Mouse (Mus musculus) layer of hippocampus, postnatal 14 days (tissue): ENCODE measurements around the gene Kmt2d. TPM values are rescaled to one million over a fixed set of nuclear protein-coding genes. Genes with fewer than 3 reads are reported as not detected.
A peak's percentile ranks its signal among the peaks of the same experiment; 100 is the strongest.

Experiments used
- DNase-seq, 2 experiments: peaks; one replicate each; pipeline ENCODE4 v3.0.0; 2021 to 2022; ENCODE audit warnings: low spot score in 2 of 2, mixed read lengths in 1 of 2
- total RNA-seq, 2 experiments: library from RNA; stranded (reverse); gene quantifications; 2 replicates each; pipeline ENCODE4 v1.2.3; 2021

Gene Kmt2d
- total RNA-seq, 2 experiments from 2014 or later, result 71.7 to 83.1 TPM

DNA sequence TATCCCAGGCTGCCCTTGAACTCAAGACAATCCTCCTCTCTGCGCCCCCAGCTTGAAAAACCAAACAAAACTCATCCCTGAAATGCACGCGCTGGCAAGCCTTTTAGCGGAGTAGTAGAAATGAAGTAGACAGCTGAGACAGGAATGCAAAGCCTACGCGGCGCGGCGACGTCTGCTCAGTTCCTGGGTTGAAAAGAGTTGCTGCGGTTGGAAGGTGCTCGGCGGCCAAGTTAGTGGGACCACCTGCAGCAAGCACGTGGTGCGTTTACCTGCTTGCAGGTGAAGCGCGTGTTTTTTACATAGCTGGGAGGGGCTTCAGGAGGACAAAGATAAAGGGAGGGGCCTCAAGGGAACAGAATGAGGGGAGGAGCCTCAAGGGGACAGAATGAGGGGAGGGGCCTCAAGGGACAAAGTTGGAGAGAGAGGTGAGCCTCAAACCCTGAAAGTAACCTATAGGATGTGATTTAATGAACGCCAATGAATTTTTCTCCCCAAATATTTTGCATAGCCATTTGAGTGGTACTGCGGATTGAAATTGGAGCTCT is 20.3 kb upstream of the Kmt2d start:
- no peak for DNase-seq

DNA sequence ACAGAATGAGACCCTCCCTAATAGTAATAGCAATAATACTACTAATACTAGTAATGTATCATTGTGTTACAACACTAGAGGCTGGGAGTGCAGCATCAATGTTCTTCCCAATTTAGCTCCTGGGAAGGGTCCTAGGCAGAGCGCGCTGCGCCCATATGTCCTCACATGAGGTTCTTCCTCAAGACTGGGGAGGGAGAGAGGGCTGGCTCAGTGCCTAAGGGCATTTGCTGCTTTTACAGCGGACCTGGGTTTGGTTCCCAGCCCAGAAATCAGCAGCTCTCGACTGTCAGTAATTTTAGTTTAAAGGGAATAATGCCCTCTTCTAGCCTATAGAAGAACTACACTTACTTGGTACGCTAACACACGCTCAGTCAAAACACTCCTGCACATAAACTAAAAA is 16.5 kb upstream of the Kmt2d start:
- DNase-seq, result no peak

DNA sequence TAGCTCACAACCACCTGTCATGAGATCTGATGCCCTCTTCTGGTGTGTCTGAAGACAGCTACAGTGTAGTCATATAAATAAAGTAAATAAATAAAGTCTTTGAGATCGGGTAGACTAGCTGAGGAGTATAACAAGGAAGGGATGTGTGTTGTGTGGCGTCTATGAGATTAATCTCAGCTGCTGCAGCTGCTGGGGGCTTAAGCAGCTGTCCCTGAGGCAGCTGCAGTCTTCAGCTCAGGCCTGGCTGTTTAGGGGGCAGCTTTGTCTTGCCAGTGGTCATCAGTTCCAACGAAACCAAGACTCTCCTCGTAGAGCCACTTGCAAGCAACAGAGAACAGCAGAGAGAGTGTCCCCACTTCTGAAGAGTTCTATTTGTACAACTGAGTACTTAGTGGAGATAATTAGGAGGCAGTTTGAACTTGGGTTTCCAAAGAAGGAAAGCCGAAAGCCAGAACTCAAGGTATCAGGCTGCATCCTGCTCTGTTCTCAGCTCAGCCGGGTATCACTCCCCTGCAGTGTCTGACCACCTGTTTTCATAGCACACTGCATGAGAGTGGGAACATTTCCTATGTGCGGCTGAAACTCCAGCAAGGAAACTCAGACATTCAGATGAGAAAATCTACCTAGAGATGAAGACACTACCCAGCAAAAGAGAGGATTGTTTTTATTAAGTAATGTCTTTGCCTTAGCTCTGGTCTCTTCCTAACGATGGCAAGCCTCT is 15.8 kb upstream of the Kmt2d start:
- DNase-seq, result no peak

DNA sequence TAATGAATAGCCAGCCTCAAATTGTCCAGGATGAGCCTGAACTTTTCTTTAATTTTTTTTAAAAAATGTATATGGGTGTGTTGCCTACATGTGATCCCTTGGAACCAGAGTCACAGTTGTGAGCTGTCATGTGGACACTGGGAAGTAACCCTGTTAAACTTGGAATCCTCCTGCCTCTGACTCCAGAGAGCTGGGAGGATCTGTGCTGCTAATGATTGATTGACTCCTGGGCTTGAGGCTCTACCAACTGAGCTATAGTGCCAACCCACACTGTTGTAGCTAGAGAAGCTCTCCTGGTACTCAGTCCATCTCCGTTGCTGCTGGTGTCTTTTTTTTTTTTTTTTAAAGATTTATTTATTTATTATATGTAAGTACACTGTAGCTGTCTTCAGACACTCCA is 13.1 kb upstream of the Kmt2d start:
- DNase-seq, result no peak

DNA sequence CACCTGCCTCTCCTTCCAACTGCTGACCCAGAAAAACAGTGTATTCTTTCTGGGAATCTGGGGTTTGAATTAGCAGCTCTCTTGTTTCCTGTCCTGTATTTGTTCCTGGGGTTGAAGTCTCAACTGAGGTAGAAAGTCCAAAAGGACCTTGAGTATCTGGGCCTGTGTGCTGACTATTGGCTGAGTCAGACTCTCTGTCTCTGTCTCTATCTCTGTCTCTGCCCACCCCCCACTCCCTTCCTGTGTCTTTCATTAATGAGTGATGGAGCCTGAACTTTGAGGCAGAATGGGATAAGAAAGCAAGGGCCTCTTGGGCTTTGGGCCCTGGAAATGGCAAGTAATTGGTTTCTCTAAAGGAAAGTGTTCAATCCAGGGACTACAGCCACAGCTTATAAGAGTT is 12.7 kb upstream of the Kmt2d start:
- DNase-seq, result no peak

DNA sequence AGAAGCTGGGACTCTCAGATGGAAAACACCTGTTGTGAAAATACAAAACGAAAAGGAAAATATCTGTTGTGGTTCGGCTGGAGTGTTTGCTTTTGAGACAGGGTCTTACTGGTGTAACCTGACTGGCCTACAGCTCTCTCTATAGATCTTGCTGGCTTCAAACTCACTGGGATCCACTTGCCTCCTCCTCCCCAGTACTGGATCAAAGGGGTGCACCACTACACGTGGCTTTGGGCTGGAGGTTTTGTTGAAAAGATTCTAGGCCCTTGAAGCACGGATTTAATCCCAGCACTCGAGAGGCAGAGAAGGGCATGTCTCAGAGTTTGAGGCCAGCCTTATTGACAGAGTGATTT is 10.6 kb upstream of the Kmt2d start:
- no peak for DNase-seq

DNA sequence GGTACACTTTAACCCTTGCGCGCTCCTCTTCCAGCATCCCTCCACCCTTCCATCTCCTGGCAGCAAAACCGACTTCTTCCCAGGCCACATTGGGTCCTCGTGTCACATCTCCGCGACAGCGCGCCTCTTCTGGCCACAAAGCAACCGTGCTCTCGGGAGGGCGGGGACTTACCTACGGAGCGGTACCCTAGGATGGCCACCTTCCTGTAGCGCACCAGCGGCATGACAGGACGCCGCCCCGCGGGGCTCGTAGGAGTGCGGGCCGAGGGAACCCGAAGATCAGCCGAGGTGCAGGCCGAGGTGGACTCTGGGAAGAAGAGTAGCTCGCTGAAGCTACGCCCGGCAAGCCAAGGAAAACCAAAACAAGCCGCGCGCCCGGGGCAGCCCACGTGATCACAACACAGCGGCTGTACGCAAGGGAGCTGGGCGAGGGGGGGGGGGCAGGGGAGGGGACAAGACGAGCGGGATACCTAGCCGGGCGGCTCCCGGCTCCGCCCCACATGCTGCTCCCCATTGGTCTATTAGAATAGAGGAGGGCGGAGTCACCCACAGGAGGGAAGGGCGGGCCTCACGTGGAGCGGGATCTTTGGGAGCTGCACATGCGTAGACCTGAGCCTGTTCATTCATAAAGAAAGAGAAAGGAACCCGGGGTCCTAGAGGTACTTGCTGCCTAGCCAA is 10.1 kb upstream of the Kmt2d start:
- peak; percentile 79 to 92 for DNase-seq

DNA sequence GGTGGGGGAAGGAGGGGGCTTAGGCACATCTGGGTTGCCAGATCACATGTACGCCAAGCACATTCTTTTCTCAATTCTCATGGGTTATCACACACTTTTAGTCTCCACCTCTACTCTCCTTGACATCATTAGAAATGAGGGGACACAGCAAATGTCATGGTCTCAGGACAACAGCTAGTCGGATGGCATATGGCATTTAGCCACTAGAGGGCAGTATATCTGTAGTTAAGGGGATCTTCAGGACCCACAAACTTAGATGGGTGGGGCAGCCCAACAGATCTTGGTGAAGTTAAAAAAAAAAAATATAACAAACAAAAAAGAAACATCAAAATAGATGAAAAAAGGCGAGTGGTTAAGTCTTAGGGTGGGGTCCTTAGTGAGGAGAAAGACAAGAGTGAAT is 6.3 kb upstream of the Kmt2d start:
- DNase-seq, result peak in 1 of 2 experiments; percentile 72

DNA sequence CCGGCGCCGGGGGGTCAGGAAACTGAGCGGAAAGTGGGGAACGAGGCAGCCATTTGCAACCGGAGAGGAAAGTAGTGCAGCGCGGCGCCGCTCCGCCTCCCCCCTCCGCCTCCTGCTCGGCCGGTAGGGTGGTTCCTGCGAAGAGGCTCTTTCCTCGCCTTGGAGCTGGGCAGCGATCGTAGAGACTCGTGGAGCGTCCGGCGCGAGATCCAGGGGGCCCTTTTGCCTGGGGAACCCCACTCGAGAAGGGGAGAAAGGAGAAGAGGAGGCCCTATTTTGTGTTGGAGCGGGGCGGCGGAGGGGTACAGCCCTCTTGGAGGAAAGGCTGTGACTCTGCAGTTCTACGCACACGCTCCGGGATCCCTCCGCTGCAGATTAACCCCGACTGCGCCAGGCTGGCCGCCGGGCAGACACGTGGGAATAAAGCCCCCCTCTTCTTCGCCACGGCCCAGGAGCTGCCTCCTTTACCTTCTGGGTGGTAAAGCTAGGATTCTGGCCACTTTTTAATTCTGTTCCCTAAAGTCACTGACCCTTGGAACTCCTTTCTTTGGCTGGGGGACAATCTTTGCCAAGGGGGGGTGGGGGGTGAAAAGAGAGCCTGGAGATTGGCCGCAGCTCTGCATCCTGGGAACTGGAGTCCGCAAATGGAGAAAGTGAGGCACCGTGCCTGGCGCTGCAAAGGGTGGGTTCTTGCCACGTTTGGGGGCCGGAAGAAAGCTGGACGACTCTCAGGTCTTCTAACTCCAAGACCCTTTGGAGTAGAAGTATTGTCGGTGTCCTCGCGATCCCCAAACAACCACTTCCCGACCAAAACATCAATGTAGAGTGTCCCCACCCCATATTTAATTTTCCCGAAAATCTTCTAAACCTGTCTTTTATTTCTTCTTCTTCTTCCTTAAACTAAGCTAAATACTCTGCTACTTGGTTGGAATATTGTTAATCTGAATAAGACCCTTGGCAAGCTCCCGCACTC is 1.2 kb upstream of the Kmt2d start:
- peak; percentile 95 to 98 for DNase-seq

DNA sequence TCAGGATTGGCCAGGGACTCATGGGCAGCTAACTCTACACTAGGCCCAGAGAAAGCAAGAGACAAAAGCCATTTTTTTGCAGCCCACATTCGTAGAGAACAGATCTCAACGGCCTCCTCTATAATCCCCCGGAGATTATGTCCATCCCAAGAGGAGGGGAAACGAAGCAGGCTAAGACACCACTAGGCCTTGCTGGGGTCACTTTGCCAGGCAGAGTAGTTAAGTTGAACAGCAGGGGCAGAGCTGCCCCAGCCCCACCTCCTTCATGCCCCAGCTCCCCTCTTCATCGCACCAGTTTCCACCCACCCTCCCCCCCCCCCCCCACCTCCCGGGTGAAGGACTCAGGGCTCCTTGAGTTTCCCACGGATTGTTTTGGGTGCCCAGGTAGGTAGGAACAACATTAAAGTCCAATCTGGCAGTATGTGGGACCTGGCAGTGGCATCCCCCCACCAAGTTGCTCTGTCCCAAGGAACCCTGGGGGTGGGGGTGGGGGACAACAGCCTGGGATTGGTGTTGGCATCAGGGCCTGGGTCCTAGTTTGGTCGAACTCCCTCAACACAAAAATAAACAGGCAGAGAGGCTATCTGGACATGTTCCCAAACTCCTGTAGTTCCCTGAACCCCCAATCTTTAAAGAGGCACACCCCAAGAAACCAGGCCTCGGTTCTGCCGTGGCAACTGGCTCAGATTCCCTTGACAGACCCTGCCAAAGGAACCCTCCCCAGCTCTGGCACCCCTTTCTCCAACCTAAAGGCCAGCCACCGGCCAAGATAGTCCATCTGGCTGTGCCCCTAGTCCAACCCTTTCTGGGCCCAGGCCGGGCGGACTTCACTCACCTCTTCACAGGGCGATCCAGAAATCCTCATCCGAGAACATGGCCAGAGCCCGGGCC is 580 bp downstream of the Kmt2d start:
- DNase-seq, result peak in 1 of 2 experiments; percentile 48

DNA sequence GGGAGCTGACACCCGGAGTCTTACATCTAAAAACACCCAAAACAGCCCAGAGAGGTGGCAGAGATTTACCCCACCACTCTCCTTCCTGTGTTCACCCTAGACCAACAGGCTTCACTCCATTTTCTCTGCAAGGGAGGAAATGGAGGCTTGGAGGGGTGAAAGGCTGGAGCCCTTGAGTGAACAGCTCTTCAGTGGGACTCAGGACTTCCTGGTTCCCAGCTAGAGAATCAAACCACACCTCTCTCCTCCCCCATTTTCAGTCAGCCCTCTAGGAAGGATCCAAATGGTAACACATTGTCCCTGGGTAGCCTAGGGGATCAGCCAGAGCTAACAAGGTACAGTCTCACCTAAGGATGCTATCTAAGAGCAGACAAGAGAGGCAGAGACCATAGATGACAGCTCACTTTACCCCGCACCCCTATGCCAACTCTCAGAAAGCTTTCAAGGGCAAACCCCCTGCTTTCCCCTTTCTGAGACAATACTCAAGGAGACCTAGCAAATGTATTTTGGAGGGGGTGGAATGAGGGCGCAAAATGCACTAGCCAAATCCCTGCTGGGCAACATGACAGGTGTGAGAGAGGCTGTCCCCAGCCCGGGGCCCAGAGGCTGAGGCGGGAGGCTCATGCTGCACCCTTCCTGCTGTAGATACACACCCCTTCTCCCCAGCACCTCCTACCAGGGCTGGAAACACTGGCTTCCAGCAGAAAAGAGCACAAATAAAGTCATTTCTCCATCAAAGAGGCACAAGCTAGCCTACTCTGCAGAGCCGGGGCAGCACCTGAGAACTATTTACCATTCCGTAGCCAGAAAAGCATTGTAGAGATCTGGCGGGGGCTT is 1.4 kb downstream of the Kmt2d start:
- no peak for DNase-seq

DNA sequence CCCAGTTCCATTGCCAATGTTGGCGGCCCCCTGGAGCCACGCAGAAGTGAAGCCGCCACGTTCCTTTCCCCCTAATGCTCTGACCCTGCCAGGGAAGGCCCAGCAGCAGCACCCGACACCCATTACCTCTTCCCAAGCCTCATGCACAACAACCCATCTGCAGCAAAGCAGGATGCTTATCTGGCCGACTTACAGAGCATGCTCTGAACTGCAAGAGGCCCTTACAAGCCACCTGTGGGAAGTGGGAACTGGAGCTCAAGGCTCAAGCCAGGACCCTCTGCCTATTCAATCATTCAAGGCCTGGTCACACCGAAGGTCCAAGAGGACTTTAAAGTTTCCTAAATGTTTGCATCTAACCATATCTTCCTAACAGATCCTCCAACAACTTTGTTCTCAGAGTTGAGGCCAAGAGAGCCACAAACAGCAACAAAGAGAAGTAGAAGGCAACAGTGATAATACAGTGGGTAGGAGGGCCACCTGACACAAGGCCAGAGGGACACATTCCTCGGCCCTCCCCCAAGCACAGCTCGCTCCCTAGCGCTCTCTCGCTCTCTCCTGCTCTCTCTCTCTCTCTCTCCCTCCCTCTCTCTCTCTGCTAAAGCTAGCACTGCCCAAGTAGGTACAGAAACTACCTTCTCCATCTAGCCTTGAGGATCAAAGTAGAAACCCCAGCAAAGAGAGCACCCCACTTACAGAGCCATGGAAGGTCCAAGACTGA is 2.5 kb downstream of the Kmt2d start:
- no peak for DNase-seq

DNA sequence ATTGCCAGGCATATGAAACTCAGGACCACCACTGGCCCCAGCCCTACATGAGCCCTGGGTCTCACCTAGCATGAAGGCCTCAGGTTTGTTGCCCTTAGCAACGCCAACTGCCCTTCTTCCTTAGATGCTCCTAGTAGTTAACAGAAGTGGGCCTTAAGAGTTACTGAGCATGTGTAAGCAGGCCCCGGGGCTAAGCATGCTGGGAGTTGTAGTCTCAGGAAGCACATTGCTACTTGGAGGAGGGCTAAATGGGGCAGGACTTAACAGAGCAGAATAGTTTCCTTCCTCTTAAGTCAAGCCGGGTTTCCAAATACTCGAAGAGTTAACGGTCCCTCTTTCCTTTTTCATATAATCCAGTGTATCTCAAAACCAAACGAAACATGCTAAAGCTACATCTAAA is 3.7 kb downstream of the Kmt2d start:
- DNase-seq, result peak in 1 of 2 experiments; percentile 67

DNA sequence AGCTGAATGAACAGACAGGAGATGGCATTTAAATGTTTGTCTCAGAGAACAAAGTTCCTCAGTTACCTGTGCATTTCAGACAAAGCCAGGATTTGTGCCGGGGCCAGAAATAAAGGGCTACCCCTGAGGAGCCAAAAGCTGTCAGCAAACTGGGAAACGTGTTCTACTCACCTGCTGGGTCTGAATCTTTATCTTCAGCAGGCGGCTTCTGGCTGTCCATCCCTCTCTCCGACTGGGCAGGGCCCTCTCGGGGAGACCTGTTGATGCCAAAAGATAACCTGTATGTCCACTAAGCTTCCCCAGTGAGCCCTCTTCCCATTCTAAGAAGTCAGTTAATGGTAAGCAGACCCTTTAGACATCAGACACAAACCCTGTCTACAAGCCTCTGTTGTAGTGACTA is 4.5 kb downstream of the Kmt2d start:
- no peak for DNase-seq

DNA sequence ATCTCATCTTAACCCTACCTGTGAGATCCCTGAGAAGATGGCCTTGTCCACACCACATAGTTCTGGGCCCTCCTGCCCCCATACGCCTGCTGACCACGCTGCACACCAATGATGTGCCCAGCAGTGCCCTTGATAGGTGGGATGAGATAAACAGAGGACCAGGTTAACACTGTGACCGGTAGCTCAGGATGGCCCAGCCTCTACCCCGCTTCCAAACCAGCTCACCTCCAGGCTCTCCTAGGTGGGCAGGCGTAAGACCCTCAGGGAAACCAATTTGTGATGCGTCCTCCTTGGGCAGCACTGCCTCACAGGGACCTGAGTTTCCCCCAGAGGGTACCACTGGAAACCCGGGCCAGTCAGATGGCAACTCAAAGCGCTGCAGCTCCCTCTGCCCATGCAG is 5.2 kb downstream of the Kmt2d start:
- DNase-seq, result no peak

DNA sequence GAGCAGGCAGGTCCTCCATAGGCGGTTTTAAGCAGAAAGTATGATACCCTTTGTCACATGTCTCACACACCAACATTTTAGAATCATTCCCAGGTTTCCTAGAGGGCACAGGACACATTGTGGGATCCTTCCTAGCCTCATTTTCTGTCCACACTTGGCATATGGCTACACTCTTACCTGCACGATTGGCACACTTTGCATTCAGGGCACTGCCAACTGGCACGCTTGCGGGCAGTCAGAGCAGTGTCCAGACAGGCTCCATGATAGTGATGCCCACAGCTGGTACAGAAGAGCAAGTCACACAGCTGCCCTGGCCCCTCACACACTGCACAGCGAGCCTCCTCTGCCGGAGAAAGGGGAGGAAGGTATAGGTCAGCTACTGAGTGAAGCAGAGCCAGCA is 6.1 kb downstream of the Kmt2d start:
- DNase-seq, result no peak

DNA sequence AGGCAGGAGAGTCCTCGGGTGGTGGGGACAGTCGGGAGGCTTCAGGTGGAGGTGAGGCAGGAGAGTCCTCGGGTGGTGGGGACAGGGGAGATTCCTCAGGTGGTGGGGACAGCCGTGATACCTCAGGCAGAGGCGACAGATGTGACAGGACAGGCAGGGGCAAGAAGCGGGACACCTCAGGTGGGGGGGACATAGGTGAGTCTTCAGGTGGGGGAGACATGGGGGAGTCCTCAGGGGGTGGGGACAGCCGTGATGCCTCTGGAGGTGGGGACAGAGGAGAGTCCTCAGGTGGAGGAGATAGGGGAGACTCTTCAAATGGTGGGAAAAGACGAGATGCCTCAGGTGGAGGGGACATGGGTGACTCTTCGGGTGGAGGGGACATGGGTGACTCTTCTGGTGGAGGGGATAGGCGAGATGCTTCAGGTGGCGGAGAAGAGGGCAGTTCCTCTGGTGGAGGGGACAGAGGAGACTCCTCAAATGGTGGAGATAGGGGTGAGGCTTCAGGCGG is 7.5 kb downstream of the Kmt2d start:
- no peak for DNase-seq

DNA sequence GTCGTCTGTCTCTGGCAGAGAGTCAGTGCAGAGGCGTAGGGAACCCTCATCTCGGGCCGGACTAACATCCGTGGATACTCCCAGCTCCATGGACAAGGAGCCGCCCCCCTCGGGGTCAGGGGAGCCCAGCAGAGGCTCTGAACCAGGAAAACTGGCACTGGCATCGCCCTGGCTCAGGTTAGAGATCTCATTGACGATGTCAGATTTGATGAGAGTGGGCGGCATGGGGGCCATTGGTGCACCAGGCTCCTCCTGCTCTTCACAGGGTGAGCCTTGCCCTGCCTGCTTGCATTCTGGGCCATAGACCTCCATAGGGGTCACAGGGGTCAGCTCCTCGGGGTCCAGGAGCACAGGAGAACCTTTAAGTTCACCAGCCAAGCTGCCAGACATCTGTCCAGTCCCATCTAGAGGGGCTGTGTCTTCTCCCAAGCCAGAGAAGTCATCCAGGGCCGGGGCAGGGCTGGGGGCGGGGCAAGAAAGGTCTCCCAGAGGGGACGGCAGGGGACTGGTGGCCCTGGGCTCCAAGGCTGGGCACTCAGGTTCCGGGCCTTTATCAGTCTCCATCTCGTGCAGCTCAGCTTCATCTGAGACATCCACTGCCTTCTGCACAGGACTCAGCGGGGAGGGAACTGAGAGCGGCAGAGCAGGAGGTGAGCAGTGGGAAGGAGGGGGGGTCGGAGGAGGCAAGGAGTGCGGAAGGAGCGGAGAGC is 9.1 kb downstream of the Kmt2d start:
- no peak for DNase-seq
